Mouse (Mus musculus) skeletal muscle tissue, adult 2 months (tissue): ENCODE measurements around the gene Rpa3.

Source experiments
- DNase-seq: peaks from one replicate; pipeline ENCODE4 v3.0.0-alpha.2; 2012; ENCODE audit warnings: low read depth, low spot score

Gene Rpa3

GRCm38 (mm10) chr6:8259004-8259666 lies at the start of gene Rpa3, which contains the start of the genes Umad1 and Gm45062:
Gene Rpa3, minus strand, starts transcription at chr6:8259173.
Gene Umad1, plus strand, starts transcription at chr6:8259288.
Gene Gm45062, plus strand, starts transcription at chr6:8259450.
- peak; percentile 97 for DNase-seq

- DNase-seq, result no peak
Measured at GRCm38 (mm10) chr6:8307878-8308775, 49.2 kb upstream of the Rpa3 start.

- no peak for DNase-seq
Measured at GRCm38 (mm10) chr6:8299066-8299863, 40.3 kb upstream of the Rpa3 start.

DNA sequence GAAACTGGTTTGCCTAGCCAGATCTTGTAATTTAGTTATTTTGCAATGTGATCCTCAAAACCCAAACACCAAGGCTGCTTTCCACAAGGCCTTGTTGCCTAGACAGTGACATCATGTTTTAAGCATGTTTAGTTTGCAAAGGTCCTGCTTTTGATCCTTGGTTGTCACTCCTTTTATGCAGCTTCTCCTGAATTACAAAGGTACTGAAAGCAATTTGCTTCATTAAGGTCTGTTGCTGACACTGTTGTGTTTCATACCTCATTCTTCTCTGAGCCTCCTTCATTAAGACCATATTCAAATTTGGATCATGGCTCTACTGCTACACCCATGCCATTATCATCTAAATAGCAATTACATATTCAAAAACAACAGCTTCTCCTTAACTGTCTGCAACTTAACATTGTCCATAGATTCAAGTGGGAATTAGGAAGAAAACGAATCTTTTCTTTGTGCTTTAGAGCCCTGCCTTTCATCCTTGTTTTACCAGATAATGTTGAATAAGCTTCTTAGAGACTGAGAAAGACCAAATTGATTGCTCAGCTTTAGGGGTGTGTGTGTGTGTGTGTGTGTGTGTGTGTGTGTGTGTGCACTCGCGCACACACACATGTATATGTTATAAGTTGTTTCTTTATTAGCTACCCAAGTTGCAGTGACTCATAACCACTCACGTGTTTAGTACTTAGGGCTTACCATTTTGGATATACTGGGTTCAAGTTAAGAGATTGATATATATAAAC lies 35.2 kb upstream of the Rpa3 start:
- no peak for DNase-seq

- DNase-seq, result no peak
Measured at GRCm38 (mm10) chr6:8288755-8289580, 30.0 kb upstream of the Rpa3 start.

GRCm38 (mm10) chr6:8286146-8286545 lies 27.2 kb upstream of the Rpa3 start:
- DNase-seq, result no peak

GRCm38 (mm10) chr6:8285401-8285960 lies 26.5 kb upstream of the Rpa3 start:
- no peak for DNase-seq

GRCm38 (mm10) chr6:8283255-8283654 lies 24.3 kb upstream of the Rpa3 start:
- no peak for DNase-seq

- no peak for DNase-seq
Measured at GRCm38 (mm10) chr6:8278426-8279002, 19.5 kb upstream of the Rpa3 start.

- no peak for DNase-seq
Measured at GRCm38 (mm10) chr6:8276431-8276830, 17.5 kb upstream of the Rpa3 start.

GRCm38 (mm10) chr6:8275098-8275497 lies 16.1 kb upstream of the Rpa3 start:
- DNase-seq, result peak; percentile 36

GRCm38 (mm10) chr6:8274387-8275054 lies 15.5 kb upstream of the Rpa3 start:
- peak; percentile 22 for DNase-seq

DNA sequence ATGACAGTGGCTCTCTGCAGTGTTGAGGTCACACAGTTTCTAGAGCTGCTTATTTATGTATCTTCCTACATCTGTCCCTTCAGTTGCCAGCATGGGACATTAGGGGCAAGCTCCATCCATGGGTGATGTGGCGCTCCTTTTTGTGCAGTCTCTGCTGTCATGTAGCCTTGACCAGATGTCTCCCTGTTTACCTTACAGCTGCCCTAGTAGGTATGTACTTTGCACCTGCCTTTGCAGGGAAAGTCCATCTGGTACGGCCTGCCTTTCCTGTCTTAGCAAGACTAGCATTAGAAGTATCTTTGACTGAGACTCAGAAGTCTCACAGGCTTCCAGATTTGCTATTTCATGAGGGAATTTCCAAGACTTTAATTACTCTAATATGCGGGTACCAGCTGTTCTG lies 12.1 kb upstream of the Rpa3 start:
- DNase-seq, result no peak

GRCm38 (mm10) chr6:8259667-8260044 lies 683 bp upstream of the Rpa3 start:
- no peak for DNase-seq

GRCm38 (mm10) chr6:8258316-8258715 lies 657 bp downstream of the Rpa3 start:
- DNase-seq, result no peak

GRCm38 (mm10) chr6:8228596-8228995 lies 30.4 kb downstream of the Rpa3 start:
- DNase-seq, result no peak

GRCm38 (mm10) chr6:8227035-8227434 lies 31.9 kb downstream of the Rpa3 start:
- no peak for DNase-seq

GRCm38 (mm10) chr6:8210661-8211060 lies 48.3 kb downstream of the Rpa3 start:
- DNase-seq, result no peak

GRCm38 (mm10) chr6:8209866-8210186 lies 49.1 kb downstream of the Rpa3 start:
- no peak for DNase-seq
